Mouse (Mus musculus) ES-Bruce4 (cell line): ENCODE measurements around the gene Pold4. TPM values are rescaled to one million over a fixed set of nuclear protein-coding genes. Genes with fewer than 3 reads are reported as not detected.

ENCODE experiments used
- H3K27ac ChIP-seq: 2 replicates; pipeline ENCODE4 v1.5.1; 2012; ENCODE audit warnings: low read length, inconsistent platforms; ENCODE audit not compliant: insufficient read depth
- H3K27me3 ChIP-seq: 2 replicates; pipeline ENCODE4 v1.6.1; 2012; ENCODE audit warnings: mild to moderate bottlenecking, low read length, inconsistent platforms; ENCODE audit not compliant: control insufficient read depth, poor library complexity, insufficient read depth, severe bottlenecking
- H3K36me3 ChIP-seq: 2 replicates; pipeline ENCODE4 v1.6.1; 2012; ENCODE audit warnings: inconsistent platforms, mild to moderate bottlenecking, low read length, moderate library complexity; ENCODE audit not compliant: control insufficient read depth, poor library complexity, insufficient read depth, severe bottlenecking
- H3K4me1 ChIP-seq: one replicate; pipeline ENCODE4 v1.8.1; 2011; ENCODE audit warnings: low read length; ENCODE audit not compliant: control insufficient read depth, insufficient read depth
- H3K4me3 ChIP-seq: 2 replicates; pipeline ENCODE4 v1.5.1; 2011; ENCODE audit warnings: low read depth, mild to moderate bottlenecking, low read length
- H3K9ac ChIP-seq: 2 replicates; pipeline ENCODE4 v1.6.1; 2012; ENCODE audit warnings: low read depth, mild to moderate bottlenecking, inconsistent platforms; ENCODE audit not compliant: poor library complexity, severe bottlenecking
- H3K9me3 ChIP-seq: replicated peaks from 2 replicates; pipeline ENCODE4 v1.6.1; 2012; ENCODE audit warnings: mild to moderate bottlenecking, low read length, inconsistent platforms; ENCODE audit not compliant: control insufficient read depth, poor library complexity, insufficient read depth, severe bottlenecking
- CTCF ChIP-seq: IDR thresholded peaks from one replicate; pipeline ENCODE4 v1.8.1; 2011; ENCODE audit warnings: low read depth, low read length
- EP300 ChIP-seq: IDR thresholded peaks from 2 replicates; pipeline ENCODE4 v1.6.1; 2011; ENCODE audit warnings: low read depth, low read length; ENCODE audit not compliant: insufficient read depth
- POLR2A ChIP-seq: IDR thresholded peaks from one replicate; pipeline ENCODE4 v1.8.1; 2011; ENCODE audit warnings: low read length; ENCODE audit not compliant: insufficient read depth
- polyA plus RNA-seq: library from polyadenylated mRNA; stranded (reverse); fragments of >200 nt; gene quantifications from 2 replicates; pipeline ENCODE4 v1.2.4, GENCODE M21; 2011; ENCODE audit warnings: low read depth; ENCODE audit not compliant: missing spikeins, insufficient read depth, insufficient read length

The Pold4 gene
- polyA plus RNA-seq, 1 experiment: 26.7 TPM

DNA sequence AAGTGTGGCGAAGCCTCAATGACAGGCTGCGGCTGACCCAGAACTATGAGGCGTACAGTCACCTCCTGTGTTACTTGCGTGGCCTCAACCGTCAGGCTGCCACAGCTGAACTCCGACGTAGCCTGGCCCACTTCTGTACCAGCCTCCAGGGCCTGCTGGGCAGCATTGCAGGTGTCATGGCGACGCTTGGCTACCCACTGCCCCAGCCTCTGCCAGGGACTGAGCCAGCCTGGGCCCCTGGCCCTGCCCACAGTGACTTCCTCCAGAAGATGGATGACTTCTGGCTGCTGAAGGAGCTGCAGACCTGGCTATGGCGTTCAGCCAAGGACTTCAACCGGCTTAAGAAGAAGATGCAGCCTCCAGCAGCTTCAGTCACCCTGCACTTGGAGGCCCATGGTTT lies 9.5 kb upstream of the Pold4 start:
- no peak overlapping the region for H3K4me3 ChIP-seq
- H3K9ac ChIP-seq: no peak overlapping the region
- H3K9me3 ChIP-seq: no peaks in the 10 kb centered on the region
- TF ChIP-seq POLR2A (no peak), CTCF (no peak), EP300 (no peak)
- no peaks in the 10 kb centered on the region for H3K27me3 ChIP-seq
- H3K4me1 ChIP-seq: no peaks in the 10 kb centered on the region
- H3K36me3 ChIP-seq: no peaks in the 10 kb centered on the region
- no peak overlapping the region for H3K27ac ChIP-seq

DNA sequence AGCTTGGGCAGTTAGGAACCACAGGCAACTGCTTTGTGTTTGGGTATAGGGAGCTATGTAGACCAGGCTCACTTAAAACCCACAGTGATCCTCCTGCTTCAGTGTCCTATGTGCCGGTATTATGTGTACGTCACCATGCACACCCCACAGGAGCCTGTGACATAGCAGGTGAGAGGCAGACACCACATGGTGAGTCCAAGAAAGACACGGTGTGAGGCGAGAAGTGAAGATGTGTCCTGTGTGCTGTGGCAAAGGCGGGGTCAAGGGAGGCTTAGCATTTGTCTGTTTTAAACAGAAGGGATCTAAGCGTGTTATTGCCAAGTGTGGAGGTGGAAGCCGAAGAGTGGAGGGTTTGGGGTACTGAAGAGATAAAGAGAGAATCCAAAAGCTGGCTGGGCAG lies 4.9 kb upstream of the Pold4 start:
- no peaks in the 10 kb centered on the region for H3K9me3 ChIP-seq
- no peak overlapping the region for H3K9ac ChIP-seq
- no peaks in the 10 kb centered on the region for H3K27me3 ChIP-seq
- no peaks in the 10 kb centered on the region for H3K36me3 ChIP-seq
- no peak overlapping the region for H3K27ac ChIP-seq
- H3K4me1 ChIP-seq: no peaks in the 10 kb centered on the region
- no peak overlapping the region for H3K4me3 ChIP-seq
- TF ChIP-seq EP300: no peak
- no peak for TF ChIP-seq POLR2A
- no peak for TF ChIP-seq CTCF

DNA sequence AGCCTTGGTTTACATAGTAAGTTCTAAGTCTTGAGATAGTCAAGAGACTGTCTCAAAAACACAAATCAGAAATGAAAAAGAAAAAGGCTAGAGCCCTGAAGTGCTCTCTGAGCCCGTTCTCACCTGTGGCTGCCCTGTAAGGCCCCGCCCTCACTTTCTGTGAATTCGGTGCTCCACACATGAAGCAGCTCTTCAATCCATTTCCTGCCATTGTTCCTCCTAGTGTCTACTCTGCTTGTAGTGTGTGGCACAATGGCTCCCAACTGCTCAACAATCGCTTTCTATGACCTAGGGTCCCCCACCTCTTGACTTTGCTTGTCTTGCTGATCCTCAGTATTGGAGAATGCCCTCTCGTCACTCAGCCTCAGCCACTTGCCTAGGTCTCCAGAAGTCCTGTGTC lies 4.3 kb upstream of the Pold4 start:
- H3K27ac ChIP-seq: no peak overlapping the region

DNA sequence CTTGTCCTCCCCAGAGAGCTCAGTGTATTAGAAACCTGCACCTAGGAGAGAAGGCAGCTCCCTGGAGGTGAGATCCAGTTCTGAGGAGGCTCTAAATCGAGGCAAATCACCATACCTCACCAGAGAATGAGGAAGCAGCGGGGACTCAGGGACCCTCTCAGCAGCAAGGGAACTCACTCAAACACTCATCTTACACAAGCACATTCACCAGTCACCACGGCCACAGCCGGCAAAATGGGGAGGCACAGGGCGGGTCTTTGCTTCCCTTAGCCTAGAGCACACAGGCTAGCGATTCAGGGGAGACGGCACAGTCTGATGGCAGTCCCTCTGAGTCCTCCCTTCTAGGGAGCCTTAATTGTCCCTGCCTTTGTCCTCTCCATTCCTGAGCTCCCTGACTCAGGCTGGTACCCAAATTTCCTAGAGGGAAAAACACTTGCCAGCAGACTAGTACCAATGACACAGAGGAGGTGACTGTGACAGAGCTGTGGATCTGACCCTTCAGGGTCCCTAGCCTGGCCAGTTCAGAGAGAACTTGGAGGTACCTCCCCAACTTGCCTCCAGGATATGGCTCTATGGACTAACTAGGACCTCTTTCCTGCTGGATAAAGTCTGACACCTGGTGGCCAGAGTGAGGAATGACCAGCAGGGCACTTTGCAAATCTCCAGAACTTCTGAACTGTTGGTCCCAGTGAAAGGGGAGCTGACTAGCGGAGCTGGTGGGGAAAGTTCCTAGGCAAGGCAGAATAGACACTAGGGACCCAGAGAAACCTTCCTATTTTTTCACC lies 3.6 kb upstream of the Pold4 start:
- Histone ChIP-seq H3K27me3 (no peaks in the 10 kb centered on the region), H3K9me3 (no peaks in the 10 kb centered on the region), H3K4me3 (no peak overlapping the region), H3K27ac (no peak overlapping the region), H3K9ac (no peak overlapping the region), H3K4me1 (no peaks in the 10 kb centered on the region), H3K36me3 (no peaks in the 10 kb centered on the region)
- TF ChIP-seq CTCF: peak; percentile 70
- no peak for TF ChIP-seq EP300

More for the DNA sequence above, 4.3 kb upstream of the Pold4 start:
- Histone ChIP-seq H3K36me3 (no peaks in the 10 kb centered on the region), H3K4me1 (no peaks in the 10 kb centered on the region), H3K27me3 (no peaks in the 10 kb centered on the region), H3K4me3 (no peak overlapping the region), H3K9ac (no peak overlapping the region), H3K9me3 (no peaks in the 10 kb centered on the region)
- TF ChIP-seq EP300 (no peak), CTCF (no peak), POLR2A (no peak)

DNA sequence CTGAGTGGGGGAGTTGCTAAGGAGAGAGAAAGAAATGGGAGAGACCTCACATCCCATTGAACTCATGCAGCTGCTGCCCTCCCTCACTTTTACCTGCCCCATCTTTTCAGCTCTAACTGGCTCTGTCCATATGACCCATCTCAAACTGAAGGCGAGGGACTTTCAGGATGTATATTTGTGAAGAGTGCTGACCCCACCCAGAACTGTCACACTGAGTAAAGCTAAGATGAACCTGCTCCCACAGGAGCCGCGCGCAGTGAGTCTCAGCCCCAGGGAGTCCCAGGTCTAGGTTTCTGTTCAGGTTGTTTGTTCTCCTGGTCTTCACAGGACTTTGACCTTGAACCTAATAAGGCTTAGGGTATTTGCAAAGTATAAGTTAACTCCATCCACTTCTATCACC lies 2.8 kb upstream of the Pold4 start:
- no peak overlapping the region for H3K4me3 ChIP-seq
- no peaks in the 10 kb centered on the region for H3K9me3 ChIP-seq
- no peak overlapping the region for H3K27ac ChIP-seq
- H3K36me3 ChIP-seq: no peaks in the 10 kb centered on the region
- H3K27me3 ChIP-seq: no peaks in the 10 kb centered on the region
- no peak overlapping the region for H3K9ac ChIP-seq
- H3K4me1 ChIP-seq: no peaks in the 10 kb centered on the region
- TF ChIP-seq POLR2A (no peak), EP300 (no peak), CTCF (no peak)

DNA sequence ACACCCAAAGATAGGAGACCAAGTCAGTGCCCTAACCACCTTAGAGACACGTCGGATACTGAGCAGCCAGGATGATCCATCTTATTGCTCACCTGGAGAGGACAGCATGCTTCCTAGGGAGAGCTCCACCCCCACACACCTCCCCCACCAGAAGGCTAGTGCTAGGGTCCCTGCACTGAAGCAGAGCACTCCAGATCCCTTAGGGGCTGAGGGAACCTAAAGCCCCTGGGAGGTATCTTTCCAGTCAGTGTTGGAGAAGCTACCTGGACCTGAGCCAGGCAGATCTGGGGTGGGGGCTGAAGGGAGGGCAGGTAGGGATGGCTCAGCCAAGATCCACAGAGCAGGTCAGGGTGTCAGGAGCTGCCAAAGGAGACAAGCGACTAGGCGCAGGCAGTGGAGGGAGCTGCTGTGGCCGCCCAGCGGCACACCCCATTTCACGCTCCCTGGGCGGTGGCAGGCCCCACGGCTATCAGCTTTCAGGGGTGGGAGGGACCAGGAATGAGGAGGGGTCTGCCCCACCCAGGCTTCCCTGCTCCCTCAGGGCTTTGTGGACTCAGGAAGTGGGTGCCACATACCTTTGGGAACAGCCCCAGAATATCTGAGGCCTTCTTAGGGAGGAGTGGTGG lies 2.1 kb upstream of the Pold4 start:
- Histone ChIP-seq H3K4me1 (no peaks in the 10 kb centered on the region), H3K36me3 (no peaks in the 10 kb centered on the region), H3K27me3 (no peaks in the 10 kb centered on the region), H3K9ac (no peak overlapping the region), H3K27ac (no peak overlapping the region), H3K4me3 (no peak overlapping the region), H3K9me3 (no peaks in the 10 kb centered on the region)
- TF ChIP-seq EP300: 0 out of 2 replicates have a peak, but pooled peaks have one; percentile 12
- TF ChIP-seq CTCF: no peak
- TF ChIP-seq POLR2A: no peak
